Mouse (Mus musculus): ENCODE results near the gene Olfr700.
"Not testable (repeated sequence)": the region's sequence is repeated elsewhere in the genome, so short reads cannot be mapped to it uniquely, and the experiment has no call there.

Gene Olfr700

GRCm38 (mm10) chr7:106808734-106809133 is at the start of gene Olfr700:
Gene Olfr700, minus strand, starts transcription at chr7:106808834.
- no peak for DNase-seq (ENCODE audit: extremely low read depth, low read depth, low spot score)

DNA sequence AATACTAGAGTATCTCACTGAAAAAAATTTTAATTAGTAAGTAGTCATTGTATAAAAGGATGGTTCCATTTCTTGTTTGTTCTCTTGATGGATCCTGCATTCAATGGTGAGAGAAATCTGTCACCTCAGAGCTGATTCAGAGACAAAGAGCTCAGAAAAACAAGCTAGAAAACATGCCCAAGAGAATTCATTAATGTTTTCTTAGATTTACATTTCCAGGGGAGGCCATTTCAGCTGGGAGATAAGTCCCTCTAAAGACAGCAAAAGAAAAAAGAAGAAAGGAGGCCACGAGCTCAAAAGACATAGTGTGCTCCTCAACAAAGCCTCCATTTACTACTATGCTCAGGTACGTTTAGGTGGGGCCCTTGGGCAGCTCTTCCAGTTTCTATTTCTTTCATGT is 34.4 kb upstream of the Olfr700 start, which contains the start of gene Olfr703:
TSS of gene Olfr703 (plus strand) at position 301 of the 400 bp plus-strand sequence.
- no peak for DNase-seq (ENCODE audit: extremely low read depth, low read depth, low spot score)

- no peak for DNase-seq (ENCODE audit: extremely low read depth, low read depth, low spot score)
Observed at GRCm38 (mm10) chr7:106833793-106834192, 25.2 kb upstream of the Olfr700 start, which contains the start of gene Olfr702. Gene Olfr702, minus strand, starts transcription at chr7:106833893.

- no peak for DNase-seq (ENCODE audit: extremely low read depth, low read depth, low spot score)
Observed at GRCm38 (mm10) chr7:106818414-106818813, 9.8 kb upstream of the Olfr700 start.

GRCm38 (mm10) chr7:106815775-106816174 is 7.1 kb upstream of the Olfr700 start:
- no peak for DNase-seq (ENCODE audit: extremely low read depth, low read depth, low spot score)

- no peak for DNase-seq (ENCODE audit: extremely low read depth, low read depth, low spot score)
Observed at GRCm38 (mm10) chr7:106813829-106814228, 5.2 kb upstream of the Olfr700 start, which contains the start of gene Olfr701. Gene Olfr701, plus strand, starts transcription at chr7:106814129.

DNA sequence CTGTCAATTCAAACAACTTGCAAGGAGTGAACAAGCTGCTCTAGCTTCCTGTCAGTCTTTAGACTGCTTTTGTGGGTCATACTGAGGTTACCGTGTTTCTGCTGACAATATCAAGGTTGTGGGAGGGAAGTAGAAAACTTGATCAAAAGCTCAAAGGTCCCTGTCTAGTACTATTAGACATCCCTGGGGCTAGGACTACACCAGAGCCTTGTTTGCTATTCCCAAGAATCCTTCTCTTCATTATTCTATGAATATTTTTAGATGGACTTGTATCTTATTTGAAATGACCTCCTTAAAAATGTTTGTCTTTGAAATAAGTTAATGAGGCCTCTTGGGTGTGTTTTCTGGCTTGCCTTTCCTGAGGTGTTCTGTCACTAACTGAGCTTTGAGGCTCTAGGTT is 15.5 kb downstream of the Olfr700 start, which contains the start of gene Olfr699:
TSS of gene Olfr699 (minus strand) at position 101 of the 400 bp plus-strand sequence.
- no peak for DNase-seq (ENCODE audit: extremely low read depth, low read depth, low spot score)

DNA sequence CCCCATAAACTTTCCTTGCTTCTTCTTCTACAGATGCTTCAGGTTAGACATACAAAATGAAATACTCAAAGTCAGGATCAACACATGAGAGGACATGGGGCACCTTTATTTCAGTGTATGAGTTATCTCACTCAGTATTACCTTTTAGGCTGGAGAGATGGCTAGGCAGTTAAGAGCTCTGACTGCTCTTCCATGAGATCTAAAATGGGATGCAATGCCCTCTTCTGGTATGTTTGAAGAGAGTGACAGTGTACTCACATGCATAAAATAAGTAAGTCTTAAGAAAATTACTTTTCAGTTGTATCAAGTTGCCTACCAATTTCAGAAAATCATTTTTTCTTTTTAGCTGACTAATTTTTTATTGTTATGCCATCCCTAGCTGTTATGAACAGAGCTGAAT is 20.3 kb downstream of the Olfr700 start:
- DNase-seq (ENCODE audit: extremely low read depth, low read depth, low spot score): no peak

DNA sequence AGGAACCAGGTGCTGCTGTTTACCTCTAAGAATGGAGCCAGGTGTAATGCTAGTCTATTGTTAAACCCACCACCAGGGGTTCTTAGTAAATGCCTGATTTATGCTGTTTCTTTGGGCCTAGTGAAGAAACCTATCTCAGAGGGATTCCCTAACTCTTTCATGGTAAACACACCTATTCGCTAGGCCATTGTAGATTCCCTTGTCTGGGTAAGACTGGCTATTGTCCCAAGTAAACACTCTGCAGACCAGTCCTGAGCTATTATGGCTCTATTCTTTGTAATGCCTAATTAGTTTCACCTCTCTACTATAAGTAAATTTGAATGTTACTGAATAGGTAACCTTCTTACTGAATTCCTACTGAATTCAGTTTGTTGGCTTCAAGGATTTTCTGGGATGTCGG is 47.6 kb downstream of the Olfr700 start:
- not testable (repeated sequence) for DNase-seq (ENCODE audit: extremely low read depth, low read depth, low spot score)

DNA sequence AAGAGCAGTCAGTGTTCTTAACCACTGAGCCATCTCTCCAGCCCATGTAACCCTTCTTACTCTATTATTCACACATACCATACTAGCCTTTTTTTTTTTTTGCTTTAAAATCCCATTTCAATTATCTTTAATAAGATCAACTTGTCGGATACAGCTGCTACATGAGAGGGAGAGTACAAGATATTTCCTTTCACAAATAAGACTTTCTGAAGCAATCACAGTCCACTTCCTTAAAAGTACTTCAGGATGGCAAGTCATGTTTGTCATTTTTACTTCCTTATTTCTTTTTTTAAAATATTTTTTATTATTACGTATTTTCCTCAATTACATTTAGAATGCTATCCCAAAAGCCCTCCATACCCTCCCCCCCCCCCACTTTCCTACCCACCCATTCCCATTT is 49.8 kb downstream of the Olfr700 start:
- DNase-seq (ENCODE audit: extremely low read depth, low read depth, low spot score): no peak

Data from fat pad, adult 2 months (tissue).